Mouse (Mus musculus): Measurements from ENCODE around the gene Creld1. TPM values are rescaled to one million over a fixed set of nuclear protein-coding genes. Genes with fewer than 3 reads are reported as not detected.

The Creld1 gene
- total and polyA plus RNA-seq, 2 experiments = 12.3 to 24.4 TPM

DNA sequence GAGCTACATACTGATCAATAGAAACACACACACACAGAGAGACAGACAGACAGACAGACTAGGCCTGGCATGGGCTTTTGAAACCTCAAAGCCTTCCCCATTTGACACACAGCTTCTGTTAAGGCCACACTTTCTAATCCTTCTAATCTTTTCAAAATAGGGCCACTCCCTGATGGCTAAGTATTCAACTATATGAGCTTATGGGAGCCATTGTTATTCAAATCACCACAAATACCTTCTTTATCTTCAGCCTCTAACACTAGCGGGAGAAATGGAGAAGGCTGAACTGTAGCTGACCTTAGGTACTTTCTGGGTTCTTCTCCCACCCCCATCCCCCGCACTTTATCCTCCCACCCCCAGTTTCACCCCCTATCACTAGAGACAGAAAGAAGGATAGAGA lies 19.7 kb downstream of the Creld1 start:
- no peak overlapping the region for H3K4me3 ChIP-seq (ENCODE audit: insufficient read depth, low read depth, low read length)
- H3K9ac ChIP-seq (ENCODE audit: low read depth, low read length) = no peak overlapping the region
- no peaks in the 10 kb centered on the region for H3K36me3 ChIP-seq (ENCODE audit: control insufficient read depth, insufficient read depth, low read length)
- H3K4me1 ChIP-seq (ENCODE audit: control insufficient read depth, insufficient read depth, low read length) = no peaks in the 10 kb centered on the region
- peaks cover 7% of the 10 kb centered on the region; the same call in 1 of the 2 replicates for H3K27me3 ChIP-seq (ENCODE audit: control insufficient read depth, insufficient read depth, low read length)
- H3K79me2 ChIP-seq (ENCODE audit: control insufficient read depth, insufficient read depth, low read length) = no peaks in the 10 kb centered on the region
- no peak for DNase-seq (ENCODE audit: extremely low read depth, low read depth, low spot score)
- 88% methylated on average over 2 of the region's 2 CpGs for WGBS
- H3K27ac ChIP-seq (replicated peaks; ENCODE audit: insufficient read depth, low read depth, low read length) = no peak overlapping the region
- TF ChIP-seq POLR2A (IDR thresholded peaks at IDR 0.05; ENCODE audit: extremely low read depth, insufficient read depth, low read length) (no peak), CTCF (IDR thresholded peaks at IDR 0.05; ENCODE audit: low read depth, low read length) (no peak)

GRCm38 (mm10) chr6:113505689-113506088 lies 22.6 kb downstream of the Creld1 start:
- no peaks in the 10 kb centered on the region for H3K36me3 ChIP-seq (ENCODE audit: control insufficient read depth, insufficient read depth, low read length)
- H3K27ac ChIP-seq (replicated peaks; ENCODE audit: insufficient read depth, low read depth, low read length) = no peak overlapping the region
- peaks cover 7% of the 10 kb centered on the region; the same call in 1 of the 2 replicates for H3K27me3 ChIP-seq (ENCODE audit: control insufficient read depth, insufficient read depth, low read length)
- H3K9ac ChIP-seq (ENCODE audit: low read depth, low read length) = no peak overlapping the region
- TF ChIP-seq CTCF (IDR thresholded peaks at IDR 0.05; ENCODE audit: low read depth, low read length) = no peak
- no peak for TF ChIP-seq POLR2A (IDR thresholded peaks at IDR 0.05; ENCODE audit: extremely low read depth, insufficient read depth, low read length)
- H3K4me1 ChIP-seq (ENCODE audit: control insufficient read depth, insufficient read depth, low read length) = no peaks in the 10 kb centered on the region
- WGBS = 89% methylated on average over 1 of the region's 1 CpGs
- no peak for DNase-seq (ENCODE audit: extremely low read depth, low read depth, low spot score)
- H3K4me3 ChIP-seq (ENCODE audit: insufficient read depth, low read depth, low read length) = no peak overlapping the region
- H3K79me2 ChIP-seq (ENCODE audit: control insufficient read depth, insufficient read depth, low read length) = no peaks in the 10 kb centered on the region

- Histone ChIP-seq H3K9ac (ENCODE audit: low read depth, low read length) (no peak overlapping the region), H3K4me3 (ENCODE audit: insufficient read depth, low read depth, low read length) (no peak overlapping the region), H3K36me3 (ENCODE audit: control insufficient read depth, insufficient read depth, low read length) (no peaks in the 10 kb centered on the region), H3K4me1 (ENCODE audit: control insufficient read depth, insufficient read depth, low read length) (no peaks in the 10 kb centered on the region), H3K79me2 (ENCODE audit: control insufficient read depth, insufficient read depth, low read length) (no peaks in the 10 kb centered on the region), H3K27ac (replicated peaks; ENCODE audit: insufficient read depth, low read depth, low read length) (no peak overlapping the region), H3K27me3 (ENCODE audit: control insufficient read depth, insufficient read depth, low read length) (no peaks in the 10 kb centered on the region)
- TF ChIP-seq CTCF (IDR thresholded peaks at IDR 0.05; ENCODE audit: low read depth, low read length) (no peak), POLR2A (IDR thresholded peaks at IDR 0.05; ENCODE audit: extremely low read depth, insufficient read depth, low read length) (no peak)
- DNase-seq (ENCODE audit: extremely low read depth, low read depth, low spot score) = no peak
Measured at GRCm38 (mm10) chr6:113507130-113507529, 24.0 kb downstream of the Creld1 start.

DNA sequence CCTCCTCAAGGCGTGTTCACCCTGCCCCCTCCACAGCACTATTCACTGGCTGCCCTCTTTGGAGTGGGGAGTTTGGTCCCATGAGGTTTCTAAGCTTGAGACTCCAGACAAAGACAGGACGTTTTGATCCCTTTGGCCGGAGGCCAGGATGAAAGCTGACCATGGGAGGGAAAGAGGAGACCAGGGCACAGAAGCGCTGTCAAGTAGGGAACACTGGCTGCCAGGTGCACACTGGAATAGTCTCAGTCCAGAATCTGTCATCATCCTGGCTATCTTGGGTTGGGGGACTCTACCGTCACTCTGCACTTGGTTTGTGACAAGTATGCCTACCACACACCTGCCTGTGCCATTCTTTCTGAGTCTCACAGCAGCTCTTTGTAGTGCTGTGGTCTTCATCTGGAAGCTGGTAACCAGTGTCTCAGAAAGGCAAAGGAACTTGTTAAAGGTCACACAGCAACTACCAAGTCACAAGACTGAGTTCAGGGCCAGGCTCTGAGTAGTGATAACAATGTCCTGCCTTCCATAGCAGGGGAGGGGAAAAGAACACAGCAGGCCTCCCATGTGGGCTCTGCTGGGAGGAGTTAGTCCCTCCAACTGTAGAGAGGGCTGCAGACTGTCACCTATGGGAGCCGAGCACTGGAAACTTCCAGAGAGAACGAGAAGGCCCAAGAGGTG lies 25.3 kb downstream of the Creld1 start:
- Histone ChIP-seq H3K9ac (ENCODE audit: low read depth, low read length) (no peak overlapping the region), H3K4me1 (ENCODE audit: control insufficient read depth, insufficient read depth, low read length) (no peaks in the 10 kb centered on the region), H3K4me3 (ENCODE audit: insufficient read depth, low read depth, low read length) (no peak overlapping the region), H3K27me3 (ENCODE audit: control insufficient read depth, insufficient read depth, low read length) (no peaks in the 10 kb centered on the region), H3K79me2 (ENCODE audit: control insufficient read depth, insufficient read depth, low read length) (no peaks in the 10 kb centered on the region), H3K27ac (replicated peaks; ENCODE audit: insufficient read depth, low read depth, low read length) (no peak overlapping the region), H3K36me3 (ENCODE audit: control insufficient read depth, insufficient read depth, low read length) (no peaks in the 10 kb centered on the region)
- no peak for DNase-seq (ENCODE audit: extremely low read depth, low read depth, low spot score)
- 76% methylated on average over 7 of the region's 7 CpGs for WGBS
- TF ChIP-seq POLR2A (IDR thresholded peaks at IDR 0.05; ENCODE audit: extremely low read depth, insufficient read depth, low read length) (no peak), CTCF (IDR thresholded peaks at IDR 0.05; ENCODE audit: low read depth, low read length) (no peak)

DNA sequence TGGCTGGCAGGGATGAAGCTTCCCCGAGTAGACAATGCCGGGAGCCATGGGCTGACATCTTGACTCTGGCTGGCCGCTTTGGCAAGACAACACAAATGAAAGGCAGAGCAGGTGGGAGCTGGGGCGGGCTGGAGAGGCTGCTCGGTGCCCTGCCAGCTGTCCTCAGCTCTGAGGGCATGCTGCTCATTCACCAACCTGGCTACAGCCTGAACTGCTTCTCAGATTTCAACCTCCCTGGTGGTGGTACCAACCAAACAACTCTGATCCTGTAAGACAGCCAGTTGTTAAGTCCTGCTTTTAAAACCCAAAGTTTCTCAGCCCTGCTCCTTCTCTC lies 25.8 kb downstream of the Creld1 start:
- Histone ChIP-seq H3K79me2 (ENCODE audit: control insufficient read depth, insufficient read depth, low read length) (no peaks in the 10 kb centered on the region), H3K27me3 (ENCODE audit: control insufficient read depth, insufficient read depth, low read length) (no peaks in the 10 kb centered on the region), H3K27ac (replicated peaks; ENCODE audit: insufficient read depth, low read depth, low read length) (no peak overlapping the region), H3K9ac (ENCODE audit: low read depth, low read length) (no peak overlapping the region), H3K4me3 (ENCODE audit: insufficient read depth, low read depth, low read length) (no peak overlapping the region), H3K36me3 (ENCODE audit: control insufficient read depth, insufficient read depth, low read length) (peaks cover 3% of the 10 kb centered on the region; the same call in 1 of the 2 replicates), H3K4me1 (ENCODE audit: control insufficient read depth, insufficient read depth, low read length) (no peaks in the 10 kb centered on the region)
- TF ChIP-seq POLR2A (IDR thresholded peaks at IDR 0.05; ENCODE audit: extremely low read depth, insufficient read depth, low read length) (no peak), CTCF (IDR thresholded peaks at IDR 0.05; ENCODE audit: low read depth, low read length) (no peak)
- no peak for DNase-seq (ENCODE audit: extremely low read depth, low read depth, low spot score)
- 71% methylated on average over 5 of the region's 5 CpGs for WGBS

- no peak for DNase-seq (ENCODE audit: extremely low read depth, low read depth, low spot score)
- WGBS = 90% methylated on average over 6 of the region's 6 CpGs
- TF ChIP-seq POLR2A (IDR thresholded peaks at IDR 0.05; ENCODE audit: extremely low read depth, insufficient read depth, low read length) (no peak), CTCF (IDR thresholded peaks at IDR 0.05; ENCODE audit: low read depth, low read length) (no peak)
- Histone ChIP-seq H3K4me3 (ENCODE audit: insufficient read depth, low read depth, low read length) (no peak overlapping the region), H3K27ac (replicated peaks; ENCODE audit: insufficient read depth, low read depth, low read length) (no peak overlapping the region), H3K27me3 (ENCODE audit: control insufficient read depth, insufficient read depth, low read length) (no peaks in the 10 kb centered on the region), H3K9ac (ENCODE audit: low read depth, low read length) (no peak overlapping the region), H3K36me3 (ENCODE audit: control insufficient read depth, insufficient read depth, low read length) (peaks cover 39% of the 10 kb centered on the region), H3K79me2 (ENCODE audit: control insufficient read depth, insufficient read depth, low read length) (no peaks in the 10 kb centered on the region), H3K4me1 (ENCODE audit: control insufficient read depth, insufficient read depth, low read length) (no peaks in the 10 kb centered on the region)
Measured at GRCm38 (mm10) chr6:113513944-113514343, 30.8 kb downstream of the Creld1 start.
